Mouse (Mus musculus): ENCODE measurements around the gene Nrxn1.
"Not testable (repeated sequence)": the region's sequence is repeated elsewhere in the genome, so short reads cannot be mapped to it uniquely, and the experiment has no call there.

The Nrxn1 gene

DNA sequence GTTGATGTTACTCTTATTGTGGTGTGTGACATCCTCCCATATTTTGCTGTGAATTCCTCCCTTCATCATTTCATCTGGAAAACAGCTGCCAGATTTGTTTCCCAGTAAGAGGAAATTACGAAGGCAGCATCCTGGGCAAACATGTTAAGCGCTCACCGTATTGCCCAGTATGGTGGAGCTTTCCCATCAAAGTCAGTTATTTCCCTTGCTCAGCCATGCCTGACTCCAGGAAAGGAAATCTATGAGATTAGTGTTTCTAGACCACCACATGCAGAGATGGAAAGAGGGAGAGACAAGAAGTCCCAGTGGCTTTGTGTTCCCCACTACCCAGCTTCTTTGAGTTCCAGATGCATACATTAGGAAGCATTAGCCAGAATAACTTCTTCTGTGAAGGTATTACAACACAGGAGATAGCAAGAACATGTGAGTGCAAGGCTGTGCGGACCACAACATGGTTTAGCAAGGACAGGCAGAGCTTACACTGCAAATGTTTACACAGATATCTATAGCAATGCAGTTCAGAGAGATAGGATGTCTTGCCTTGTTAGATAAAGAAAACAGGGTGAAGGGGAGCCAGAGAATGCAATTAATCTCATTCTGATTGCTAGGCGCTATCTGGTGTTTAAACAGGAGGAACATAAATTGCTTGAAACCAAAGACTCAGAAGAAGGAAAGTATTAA lies 839.3 kb downstream of the Nrxn1 start:
- in situ Hi-C loops (cut with MboI; ENCODE audit: low pct_unique_long_range_greater_than_20kb in 1 of 2, low sequenced_read_pairs in 2 of 2, unreplicated experiment in 1 of 2), result no loop called here

DNA sequence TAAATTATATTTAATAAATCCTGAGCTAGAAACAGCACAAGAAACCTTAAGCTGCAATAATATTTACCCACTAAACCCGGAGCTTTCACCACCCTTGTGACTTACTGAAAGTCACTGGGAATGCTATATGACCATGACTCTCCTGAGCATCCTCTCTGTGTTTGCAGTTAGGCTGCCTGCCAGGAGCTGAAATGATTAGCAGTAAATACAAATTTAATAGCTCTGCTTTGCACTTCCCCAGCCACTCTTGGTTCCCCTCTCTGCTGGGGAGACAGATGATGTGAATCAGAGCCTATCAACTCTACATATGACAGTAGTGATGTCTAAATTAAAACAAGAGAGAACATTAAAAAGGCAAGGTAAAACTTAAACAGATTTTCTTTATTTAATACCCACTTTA lies 840.7 kb downstream of the Nrxn1 start:
- in situ Hi-C loops (cut with MboI; ENCODE audit: low pct_unique_long_range_greater_than_20kb in 1 of 2, low sequenced_read_pairs in 2 of 2, unreplicated experiment in 1 of 2), result no loop called here

DNA sequence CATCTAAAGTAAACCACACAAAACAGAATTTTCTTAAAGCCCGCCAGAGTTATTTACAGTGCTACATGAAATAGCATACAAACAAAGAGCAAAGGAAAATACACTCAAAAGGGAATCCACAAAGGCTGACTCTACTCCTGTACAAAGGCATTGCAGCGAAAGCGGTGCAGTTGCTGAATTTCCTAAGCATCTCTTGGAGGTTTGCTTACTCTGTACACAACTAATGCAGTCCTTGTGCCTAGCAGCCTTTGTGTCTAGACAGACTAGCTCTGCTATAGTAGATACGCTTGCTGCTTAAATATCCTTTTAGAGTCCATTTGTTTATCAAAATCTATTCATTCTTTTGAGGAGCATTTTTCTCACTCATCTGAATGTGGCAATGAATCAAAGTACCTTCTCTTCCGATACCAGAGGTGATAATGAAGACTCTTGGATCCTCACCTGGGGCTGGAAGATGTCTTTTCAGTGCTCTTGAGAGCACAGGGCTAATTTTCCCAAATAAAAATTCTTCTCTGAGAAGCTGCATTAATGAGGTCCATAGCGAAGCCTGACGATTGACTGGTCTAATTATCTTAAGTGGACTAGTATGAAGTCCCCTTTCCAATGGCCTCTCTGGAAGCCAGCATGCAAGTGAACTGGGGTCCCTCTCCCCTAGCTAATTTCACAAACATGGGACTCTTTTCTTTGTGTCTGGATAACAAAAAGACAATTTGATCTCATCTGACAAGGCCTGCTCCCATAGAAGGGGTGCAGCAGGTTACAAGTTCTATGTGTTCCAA lies 845.6 kb downstream of the Nrxn1 start:
- in situ Hi-C loops (cut with MboI; ENCODE audit: low pct_unique_long_range_greater_than_20kb in 1 of 2, low sequenced_read_pairs in 2 of 2, unreplicated experiment in 1 of 2), result no loop called here

DNA sequence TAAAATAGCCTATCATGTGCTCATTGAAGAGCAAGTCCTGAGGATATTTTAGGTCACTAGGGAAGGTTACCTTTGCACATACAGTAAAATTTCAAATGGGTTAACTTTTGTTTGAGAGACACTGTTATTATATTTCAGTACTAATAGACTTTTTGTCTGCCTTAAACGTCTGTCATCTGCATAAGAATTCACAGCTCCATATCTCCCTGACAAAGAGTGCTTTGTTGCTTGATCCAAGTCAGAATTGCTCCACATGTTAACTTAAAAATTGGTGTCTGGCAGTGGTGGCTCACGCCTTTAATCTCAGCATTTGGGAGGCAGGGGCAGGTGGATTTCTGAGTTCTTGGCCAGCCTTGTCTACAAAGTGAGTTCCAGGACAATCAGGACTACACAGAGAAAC lies 848.5 kb downstream of the Nrxn1 start:
- in situ Hi-C loops (cut with MboI; ENCODE audit: low pct_unique_long_range_greater_than_20kb in 1 of 2, low sequenced_read_pairs in 2 of 2, unreplicated experiment in 1 of 2), result no loop called here

DNA sequence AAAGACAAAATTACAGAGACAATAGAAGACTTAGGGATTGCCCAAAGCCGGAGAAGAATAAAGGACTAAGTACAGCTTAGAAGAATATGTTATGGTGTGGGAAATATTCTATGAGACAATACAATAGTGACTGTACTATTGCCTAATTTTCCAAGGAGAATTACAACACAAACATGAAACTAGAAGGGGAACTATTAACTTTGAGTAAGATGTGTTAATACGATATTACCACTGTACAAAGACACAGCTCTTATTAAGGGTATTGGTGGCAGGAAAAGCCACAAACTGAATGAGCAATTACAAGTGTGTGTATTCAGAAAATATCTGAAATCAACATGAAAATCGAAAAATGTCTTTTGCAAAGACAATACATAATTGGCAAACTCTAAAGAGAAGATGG lies 853.9 kb downstream of the Nrxn1 start:
- in situ Hi-C loops (cut with MboI; ENCODE audit: low pct_unique_long_range_greater_than_20kb in 1 of 2, low sequenced_read_pairs in 2 of 2, unreplicated experiment in 1 of 2), result no loop called here

DNA sequence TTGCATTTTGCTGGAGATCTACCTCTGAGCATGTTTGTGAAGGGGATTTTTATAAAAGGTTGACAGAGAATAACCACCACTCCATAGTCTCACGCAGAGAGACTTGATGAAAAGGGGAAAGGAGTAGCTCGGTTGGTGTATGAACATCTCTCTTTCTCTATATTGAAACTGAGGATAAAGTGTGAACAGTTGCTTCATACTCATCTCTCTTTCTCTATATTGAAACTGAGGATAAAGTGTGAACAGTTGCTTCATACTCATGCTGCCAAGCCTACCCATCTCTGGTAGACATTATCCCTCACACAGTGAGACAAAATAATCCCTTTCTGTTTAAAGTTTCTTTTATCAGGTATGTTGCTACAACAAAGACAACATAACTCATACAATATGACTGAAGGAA lies 854.4 kb downstream of the Nrxn1 start:
- in situ Hi-C loops (cut with MboI; ENCODE audit: low pct_unique_long_range_greater_than_20kb in 1 of 2, low sequenced_read_pairs in 2 of 2, unreplicated experiment in 1 of 2), result no loop called here

DNA sequence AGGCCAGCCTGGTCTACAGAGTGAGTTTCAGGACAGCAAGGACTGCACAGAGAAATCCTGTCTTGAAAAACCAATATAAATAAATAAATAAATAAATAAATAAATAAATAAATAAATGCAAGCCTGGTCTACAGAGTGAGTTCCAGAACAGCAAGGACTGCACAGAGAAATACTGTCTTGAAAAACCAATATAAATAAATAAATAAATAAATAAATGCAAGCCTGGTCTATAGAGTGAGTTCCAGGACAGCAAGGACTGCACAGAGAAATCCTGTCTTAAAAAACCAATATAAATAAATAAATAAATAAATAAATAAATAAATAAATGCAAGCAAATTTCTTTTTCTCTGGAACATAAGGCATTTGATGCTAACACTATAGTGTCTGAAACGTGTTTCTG lies 857.2 kb downstream of the Nrxn1 start:
- in situ Hi-C loops (cut with MboI; ENCODE audit: low pct_unique_long_range_greater_than_20kb in 1 of 2, low sequenced_read_pairs in 2 of 2, unreplicated experiment in 1 of 2), result not testable (repeated sequence)

DNA sequence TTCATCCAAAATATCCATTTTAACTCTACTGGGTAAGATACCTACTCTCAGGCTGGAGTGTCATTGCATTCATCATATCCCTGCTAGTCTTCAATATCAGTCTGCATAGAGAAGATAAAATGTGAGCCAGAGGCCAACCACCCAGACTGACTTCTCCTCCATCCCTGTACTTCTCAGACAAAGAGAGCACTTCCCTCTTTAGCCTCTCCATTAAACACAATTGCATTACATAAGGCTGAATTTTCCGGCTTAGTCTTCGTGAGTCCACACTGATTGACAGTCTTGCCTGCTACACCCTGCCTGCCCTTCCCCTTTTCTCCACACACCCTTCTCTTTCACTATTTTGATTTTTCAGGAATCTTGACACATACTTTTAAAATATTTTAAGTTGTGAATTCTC lies 858.1 kb downstream of the Nrxn1 start:
- in situ Hi-C loops (cut with MboI; ENCODE audit: low pct_unique_long_range_greater_than_20kb in 1 of 2, low sequenced_read_pairs in 2 of 2, unreplicated experiment in 1 of 2), result no loop called here

DNA sequence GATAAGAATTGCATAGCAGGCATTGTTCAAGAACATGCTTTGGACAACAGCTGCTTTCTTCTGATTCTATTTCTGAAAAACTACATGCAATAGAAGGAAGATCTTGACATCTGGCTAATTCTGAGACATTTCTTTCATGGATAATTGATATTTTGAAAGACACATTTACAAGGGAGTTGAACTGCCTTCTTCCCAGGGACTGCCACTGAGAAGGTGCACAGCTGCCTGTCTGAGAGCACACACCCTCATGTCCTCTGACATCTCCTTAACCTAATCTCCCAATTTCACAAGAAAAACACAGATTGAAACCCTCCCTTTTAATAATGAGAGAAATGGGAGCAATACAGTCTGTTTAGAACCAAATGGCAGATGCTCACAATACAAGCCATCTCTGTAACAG lies 884.3 kb downstream of the Nrxn1 start:
- in situ Hi-C loops (cut with MboI; ENCODE audit: low pct_unique_long_range_greater_than_20kb in 1 of 2, low sequenced_read_pairs in 2 of 2, unreplicated experiment in 1 of 2), result no loop called here

DNA sequence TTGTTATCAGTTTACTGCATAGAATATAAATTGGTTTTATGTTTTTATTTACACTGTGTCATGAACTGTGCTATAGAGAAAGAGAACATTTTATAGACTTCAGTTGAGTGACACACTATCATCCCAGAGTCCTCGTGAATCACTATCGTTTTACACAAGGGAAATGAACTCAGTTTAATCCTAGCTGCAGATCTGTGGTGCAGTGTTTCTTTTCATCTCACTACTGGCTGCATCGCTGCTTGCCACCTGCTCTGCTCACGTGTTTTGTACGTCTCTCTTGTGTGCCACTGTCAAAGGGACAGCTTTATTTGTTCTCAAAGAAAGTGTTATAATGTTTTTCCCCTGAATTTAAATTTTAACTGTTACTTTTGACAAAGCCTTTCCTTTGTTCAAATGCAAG lies 885.3 kb downstream of the Nrxn1 start:
- in situ Hi-C loops (cut with MboI; ENCODE audit: low pct_unique_long_range_greater_than_20kb in 1 of 2, low sequenced_read_pairs in 2 of 2, unreplicated experiment in 1 of 2), result no loop called here

DNA sequence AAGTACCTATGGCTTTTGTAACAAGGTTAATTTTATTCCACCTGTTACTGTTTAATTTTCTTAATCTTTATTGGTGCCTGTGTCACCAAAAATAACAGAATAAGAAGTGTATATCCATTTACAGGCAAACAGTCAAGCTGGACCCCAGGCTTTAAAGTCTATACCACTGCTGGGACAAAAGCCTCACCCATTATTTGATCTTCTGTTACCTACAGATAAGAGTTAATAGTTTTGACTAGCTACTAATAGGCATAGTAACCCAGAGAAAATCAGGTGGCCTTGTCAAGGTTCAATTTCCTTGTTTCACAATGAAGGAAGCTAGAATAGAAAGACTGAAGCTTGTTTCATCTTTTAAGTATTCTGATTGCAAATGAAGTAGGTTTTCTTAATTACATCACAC lies 888.9 kb downstream of the Nrxn1 start:
- in situ Hi-C loops (cut with MboI; ENCODE audit: low pct_unique_long_range_greater_than_20kb in 1 of 2, low sequenced_read_pairs in 2 of 2, unreplicated experiment in 1 of 2), result no loop called here

DNA sequence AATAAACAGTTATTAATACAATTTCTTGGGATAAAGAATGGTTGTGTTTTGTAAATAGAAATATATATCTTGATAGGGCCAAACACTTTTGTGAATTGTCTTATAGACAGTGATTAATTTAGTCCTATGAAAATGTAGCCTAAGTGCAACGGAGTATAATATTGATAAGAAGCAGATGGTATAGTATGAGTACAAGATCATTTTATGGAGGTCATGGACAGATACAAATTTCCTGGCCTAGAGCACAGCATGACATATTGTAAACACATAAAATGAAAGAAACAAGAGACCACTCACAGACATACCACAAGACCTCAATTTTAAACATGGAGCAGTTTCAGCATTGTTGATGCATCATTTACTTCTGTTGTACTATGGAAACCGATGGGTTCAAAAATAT lies 890.1 kb downstream of the Nrxn1 start:
- in situ Hi-C loops (cut with MboI; ENCODE audit: low pct_unique_long_range_greater_than_20kb in 1 of 2, low sequenced_read_pairs in 2 of 2, unreplicated experiment in 1 of 2), result no loop called here

DNA sequence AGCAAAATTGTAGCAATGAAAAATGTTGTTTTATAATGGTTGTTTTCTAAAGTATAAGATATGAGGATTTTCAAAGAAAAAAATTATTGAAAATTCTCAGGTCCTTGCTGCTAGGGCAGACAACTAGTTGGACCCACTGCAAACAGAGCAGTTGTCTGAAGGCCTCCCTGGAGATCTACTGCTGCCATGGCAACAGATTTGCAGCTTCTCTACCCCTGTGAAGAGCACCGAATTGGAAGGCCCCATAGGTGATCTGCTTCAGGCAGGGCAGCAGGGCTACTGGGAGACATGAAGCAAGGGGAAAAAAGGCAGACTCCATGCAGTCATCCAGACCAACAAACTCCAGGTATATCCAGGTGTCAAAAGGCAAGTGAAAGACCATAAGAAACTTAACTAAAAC lies 896.1 kb downstream of the Nrxn1 start:
- in situ Hi-C loops (cut with MboI; ENCODE audit: low pct_unique_long_range_greater_than_20kb in 1 of 2, low sequenced_read_pairs in 2 of 2, unreplicated experiment in 1 of 2), result no loop called here

DNA sequence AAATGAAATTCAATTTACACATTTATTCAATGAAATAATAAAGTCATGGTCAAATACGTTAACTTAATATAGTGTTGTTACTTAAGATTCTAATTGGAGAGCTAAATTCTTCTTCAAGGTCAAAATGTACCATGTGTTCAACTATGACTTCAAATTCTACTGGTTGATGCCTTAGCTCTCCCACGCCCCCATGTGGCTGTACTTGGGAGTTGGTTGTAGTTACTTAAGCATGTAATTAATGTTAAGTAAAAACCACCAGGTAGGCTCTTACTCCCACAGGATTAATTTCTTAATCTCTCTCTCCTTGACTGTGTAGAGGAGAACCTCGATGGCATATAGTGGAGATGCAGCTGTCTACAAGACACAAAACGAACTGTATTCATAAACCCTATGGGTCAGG lies 951.3 kb downstream of the Nrxn1 start:
- in situ Hi-C loops (cut with MboI; ENCODE audit: low pct_unique_long_range_greater_than_20kb in 1 of 2, low sequenced_read_pairs in 2 of 2, unreplicated experiment in 1 of 2), result no loop called here

DNA sequence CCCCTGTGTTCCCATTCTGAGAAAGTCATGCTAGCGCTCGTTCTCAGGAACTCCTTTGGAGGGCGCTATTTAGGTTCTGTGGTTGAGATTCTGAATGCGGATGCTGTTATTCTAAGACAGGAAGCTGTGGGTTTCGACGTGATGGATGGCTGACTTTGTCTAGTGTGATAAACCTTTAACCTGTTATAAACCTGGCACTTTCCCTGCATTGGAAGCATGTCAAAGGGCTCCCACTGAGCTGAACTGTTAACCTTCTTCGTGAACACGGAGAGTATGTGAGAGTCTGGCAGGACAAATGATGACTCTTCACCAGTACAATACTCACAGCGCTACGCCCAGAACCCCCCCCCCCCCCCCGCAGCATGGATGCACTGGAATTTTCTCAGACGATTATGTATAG lies 962.0 kb downstream of the Nrxn1 start:
- in situ Hi-C loops (cut with MboI; ENCODE audit: low pct_unique_long_range_greater_than_20kb in 1 of 2, low sequenced_read_pairs in 2 of 2, unreplicated experiment in 1 of 2), result no loop called here

DNA sequence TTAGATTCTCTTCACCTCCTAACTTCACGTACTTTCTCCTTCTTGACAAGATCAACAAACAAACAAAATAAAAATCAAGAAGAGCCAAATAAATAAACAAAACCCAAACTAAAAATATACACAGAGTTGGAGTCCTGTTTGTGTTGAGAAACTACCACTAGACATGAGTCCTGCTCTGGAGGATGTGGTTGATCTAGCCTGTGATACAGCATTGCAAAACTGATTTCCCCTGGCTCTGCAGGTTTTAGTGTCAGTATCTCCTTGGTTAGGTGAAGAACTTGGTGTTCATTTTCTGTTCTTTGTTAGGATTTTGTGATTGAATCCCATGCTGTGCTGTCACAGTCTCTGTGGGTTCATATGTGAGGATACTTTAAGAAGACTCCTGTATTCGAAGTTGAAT lies 963.7 kb downstream of the Nrxn1 start:
- in situ Hi-C loops (cut with MboI; ENCODE audit: low pct_unique_long_range_greater_than_20kb in 1 of 2, low sequenced_read_pairs in 2 of 2, unreplicated experiment in 1 of 2), result no loop called here

DNA sequence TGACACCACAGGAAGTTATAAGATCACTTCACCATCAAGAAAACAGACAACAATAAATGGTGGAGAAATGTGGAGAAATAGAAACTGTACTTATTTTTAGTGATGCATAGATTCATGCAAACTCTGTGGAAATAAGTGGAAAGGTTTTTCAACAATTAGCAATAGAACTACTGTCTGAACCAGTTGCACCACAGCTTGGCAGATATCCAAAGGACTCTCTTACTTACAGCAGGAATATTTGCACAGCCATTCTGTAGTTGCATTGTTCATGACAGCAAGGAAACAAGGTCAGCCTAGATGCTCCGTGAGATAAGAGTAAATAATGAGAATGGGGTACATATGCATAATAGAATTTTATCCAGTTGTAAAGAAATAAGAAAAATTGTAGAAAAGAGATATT lies 965.3 kb downstream of the Nrxn1 start:
- in situ Hi-C loops (cut with MboI; ENCODE audit: low pct_unique_long_range_greater_than_20kb in 1 of 2, low sequenced_read_pairs in 2 of 2, unreplicated experiment in 1 of 2), result no loop called here

DNA sequence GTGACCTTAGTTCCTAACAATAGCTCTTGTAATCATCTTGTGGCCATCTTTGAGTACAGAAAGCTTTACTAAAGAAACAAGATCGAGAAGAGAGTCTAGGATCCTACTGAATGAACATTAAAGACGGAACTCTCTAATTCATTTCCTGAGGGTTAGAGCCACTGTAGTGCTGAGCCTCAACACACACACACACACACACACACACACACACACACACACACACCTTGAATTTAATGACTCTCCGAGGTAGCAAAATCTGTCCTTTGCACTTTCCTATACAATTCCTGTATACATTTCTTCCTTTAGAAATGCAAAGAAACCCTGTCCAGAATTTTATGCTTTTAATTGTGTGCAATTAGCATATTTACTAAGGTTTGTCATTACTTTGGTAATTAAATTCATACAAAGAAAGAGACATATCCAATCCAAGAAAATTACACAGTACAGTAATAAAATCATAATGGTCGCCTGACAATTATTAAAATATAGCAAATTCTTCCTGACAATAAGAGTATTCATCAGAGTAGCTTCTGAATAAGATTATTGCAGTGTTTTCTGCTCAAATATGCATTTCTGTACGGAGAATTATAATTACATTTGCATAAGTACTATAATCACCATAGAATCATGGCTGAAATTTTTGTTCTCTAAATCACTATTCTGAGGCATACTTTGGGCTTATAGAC lies 969.9 kb downstream of the Nrxn1 start:
- in situ Hi-C loops (cut with MboI; ENCODE audit: low pct_unique_long_range_greater_than_20kb in 1 of 2, low sequenced_read_pairs in 2 of 2, unreplicated experiment in 1 of 2), result no loop called here

DNA sequence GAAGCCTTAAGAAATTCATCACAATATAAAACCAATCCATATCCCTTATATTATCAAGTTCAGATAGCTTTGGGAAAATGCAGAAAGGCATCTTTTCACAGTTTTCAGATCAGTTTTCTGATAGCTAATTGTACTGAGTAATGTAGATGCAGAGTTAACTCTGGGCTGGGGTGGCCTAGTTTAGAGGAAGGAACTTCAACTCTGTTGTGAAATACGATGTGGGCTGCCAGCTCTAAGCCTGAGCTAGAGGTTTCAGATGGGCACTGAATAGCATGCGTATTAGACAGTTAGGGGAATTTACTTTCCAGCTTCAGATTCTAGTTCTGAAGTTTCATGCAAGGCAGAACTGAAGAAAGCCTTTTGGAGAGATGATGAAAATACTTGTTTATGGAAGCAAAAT lies 976.6 kb downstream of the Nrxn1 start:
- in situ Hi-C loops (cut with MboI; ENCODE audit: low pct_unique_long_range_greater_than_20kb in 1 of 2, low sequenced_read_pairs in 2 of 2, unreplicated experiment in 1 of 2), result no loop called here

DNA sequence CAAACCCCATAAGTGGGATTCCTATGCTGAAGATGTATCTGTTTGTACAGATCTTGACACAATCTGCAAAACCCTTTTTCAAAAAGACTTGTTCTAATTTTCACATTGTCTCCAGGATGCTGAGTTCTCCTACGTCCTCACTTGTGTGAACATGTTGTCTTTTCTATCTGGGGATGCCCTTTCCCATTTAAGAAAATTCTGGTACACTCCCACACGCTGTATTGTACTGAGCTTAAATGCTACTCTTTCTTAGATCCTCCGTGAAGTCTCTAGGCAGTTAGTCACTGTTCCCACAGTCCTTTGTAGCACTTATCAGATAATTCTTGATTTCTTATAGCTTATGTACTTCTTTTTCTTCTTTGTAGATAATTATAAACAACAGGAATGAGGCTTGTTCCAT lies 997.9 kb downstream of the Nrxn1 start:
- in situ Hi-C loops (cut with MboI; ENCODE audit: low pct_unique_long_range_greater_than_20kb in 1 of 2, low sequenced_read_pairs in 2 of 2, unreplicated experiment in 1 of 2), result no loop called here
